Mouse (Mus musculus) midbrain, embryonic 16.5 days (tissue): Measurements from ENCODE around the gene Ficd. TPM values are rescaled to one million over a fixed set of nuclear protein-coding genes. Genes with fewer than 3 reads are reported as not detected.
A peak's percentile ranks its signal among the peaks of the same experiment; 100 is the strongest.

Source experiments
- ATAC-seq: fragments of 200-750 bp; cut with Nextera tagmentation; 2 replicates; pipeline ENCODE4 v1.8.0; 2017; ENCODE audit warnings: moderate TSS enrichment
- H3K27ac ChIP-seq: fragments of 300-500 bp; sonication (generic); 2 replicates; pipeline ENCODE4 v1.5.1; 2014; ENCODE audit warnings: mild to moderate bottlenecking, low read length, mixed read lengths
- H3K27me3 ChIP-seq: fragments of 300-500 bp; sonication (generic); 2 replicates; pipeline ENCODE4 v1.6.1; 2014; ENCODE audit warnings: low read depth, low read length, mixed read lengths; ENCODE audit not compliant: control insufficient read depth, insufficient read depth
- H3K36me3 ChIP-seq: fragments of 300-500 bp; sonication (generic); 2 replicates; pipeline ENCODE4 v1.6.1; 2014; ENCODE audit warnings: mild to moderate bottlenecking, low read length, moderate library complexity, mixed read lengths; ENCODE audit not compliant: control insufficient read depth, insufficient read depth
- H3K4me1 ChIP-seq: fragments of 300-500 bp; sonication (generic); 2 replicates; pipeline ENCODE4 v1.6.1; 2014; ENCODE audit warnings: mild to moderate bottlenecking, low read length, mixed read lengths; ENCODE audit not compliant: control insufficient read depth, insufficient read depth
- H3K4me2 ChIP-seq: fragments of 300-500 bp; sonication (generic); 2 replicates; pipeline ENCODE4 v1.6.1; 2014; ENCODE audit warnings: mild to moderate bottlenecking, low read length, mixed read lengths
- H3K4me3 ChIP-seq: fragments of 300-500 bp; sonication (generic); 2 replicates; pipeline ENCODE4 v1.5.1; 2014; ENCODE audit warnings: low read depth, mild to moderate bottlenecking, low read length, moderate library complexity, mixed read lengths
- H3K9ac ChIP-seq: fragments of 300-500 bp; sonication (generic); 2 replicates; pipeline ENCODE4 v1.6.1; 2014; ENCODE audit warnings: low read depth, low read length, mixed read lengths
- H3K9me3 ChIP-seq: fragments of 300-500 bp; sonication (generic); replicated peaks from 2 replicates; pipeline ENCODE4 v1.6.1; 2014; ENCODE audit warnings: mild to moderate bottlenecking, low read length, mixed read lengths; ENCODE audit not compliant: control insufficient read depth, poor library complexity, severe bottlenecking
- WGBS: fragments of 180-500 bp; shearing (Covaris S2); extraction: QIAGEN DNeasy Blood & Tissue Kit; methylation state at CpG from one replicate; pipeline ENCODE4 v1.1.7; 2014; 5-methylcytosine and 5-hydroxymethylcytosine counted together
- polyA plus RNA-seq: library from polyadenylated mRNA; unstranded; fragments of >200 nt; fragmentation: Nextera tagmentation; extraction: Ambion mirVana; gene quantifications from 2 replicates; pipeline ENCODE4 v1.2.1, GENCODE M21; 2015

Gene Ficd
- 9.4 and 10.9 TPM in 2 replicates for polyA plus RNA-seq

DNA sequence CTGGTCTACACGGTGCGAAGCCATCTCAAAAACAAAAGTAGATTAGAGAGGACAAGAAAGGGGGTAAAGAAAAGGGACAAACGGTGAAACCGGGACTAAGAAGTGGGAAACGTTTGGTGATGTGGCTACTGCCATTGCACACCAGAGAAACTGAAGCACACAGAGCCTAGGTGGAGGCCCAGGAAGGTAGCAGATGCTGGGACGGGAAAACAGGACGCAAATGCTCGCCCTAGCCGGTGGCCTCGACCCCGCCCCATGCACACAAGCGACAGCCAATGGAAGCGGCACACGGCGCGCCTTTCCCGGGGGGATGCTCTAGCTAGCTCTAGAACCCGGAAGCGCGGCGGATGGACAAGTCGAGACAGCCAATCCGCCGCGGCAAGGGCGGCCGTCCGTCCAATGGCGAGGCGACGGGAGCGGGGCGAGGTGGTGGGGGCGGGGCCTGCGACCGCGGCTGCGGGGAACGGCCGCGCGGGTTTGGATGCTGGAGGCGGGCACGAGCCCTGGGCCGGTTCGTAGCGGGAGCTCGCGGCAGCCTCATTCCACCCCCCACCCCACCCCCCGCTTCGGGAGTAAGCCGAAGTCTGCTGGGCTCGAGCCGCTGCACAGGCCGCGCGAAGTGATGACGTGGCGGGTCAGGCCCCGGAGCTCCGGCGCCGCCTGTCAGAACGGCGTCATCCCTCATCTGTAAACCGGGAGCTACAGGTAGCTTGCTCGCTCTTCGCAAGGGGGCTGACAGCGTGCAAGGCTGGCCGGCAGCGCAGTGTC lies at the start of gene Ficd:
Ficd (plus strand) TSS at position 459 of the 768 bp plus-strand sequence.
- Histone ChIP-seq H3K27me3 (no peaks in the 10 kb centered on the region), H3K4me1 (peaks cover 27% of the 10 kb centered on the region), H3K4me3 (peak within 1 kb of the TSS; percentile 65), H3K9me3 (no peaks in the 10 kb centered on the region), H3K9ac (peak within 1 kb of the TSS; percentile 80), H3K4me2 (peak within 1 kb of the TSS; percentile 83), H3K36me3 (peaks cover 19% of the 10 kb centered on the region), H3K27ac (peak within 1 kb of the TSS; percentile 96)
- peak; percentile 96 for ATAC-seq
- under 1% methylated on average over 67 of the region's 71 CpGs for WGBS

DNA sequence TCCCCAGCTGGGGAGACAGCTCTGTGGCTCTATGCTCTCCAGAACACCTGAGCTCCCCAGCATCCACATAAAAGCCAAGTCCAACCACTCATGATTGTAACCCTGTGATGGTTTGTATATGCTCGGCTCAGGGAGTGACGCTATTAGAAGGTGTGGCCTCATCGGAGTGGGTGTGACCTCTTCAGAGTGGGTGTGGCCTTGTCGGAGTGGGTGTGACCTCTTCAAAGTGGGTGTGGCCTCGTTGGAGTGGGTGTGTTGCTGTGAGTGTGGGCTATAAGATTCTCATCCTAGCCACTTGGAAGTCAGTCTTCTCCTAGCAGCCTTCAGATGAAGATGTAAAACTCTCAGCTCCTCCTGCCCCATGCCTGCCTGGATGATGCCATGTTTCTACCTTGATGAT lies 48.1 kb upstream of the Ficd start:
- ATAC-seq, result no peak
- no peaks in the 10 kb centered on the region for H3K9me3 ChIP-seq
- 81% methylated on average over 5 of the region's 5 CpGs for WGBS
- no peak overlapping the region for H3K4me2 ChIP-seq
- H3K27ac ChIP-seq, result no peak overlapping the region
- no peak overlapping the region for H3K4me3 ChIP-seq
- no peak overlapping the region for H3K9ac ChIP-seq
- H3K27me3 ChIP-seq, result no peaks in the 10 kb centered on the region
- H3K36me3 ChIP-seq, result no peaks in the 10 kb centered on the region
- H3K4me1 ChIP-seq, result peaks cover 13% of the 10 kb centered on the region

DNA sequence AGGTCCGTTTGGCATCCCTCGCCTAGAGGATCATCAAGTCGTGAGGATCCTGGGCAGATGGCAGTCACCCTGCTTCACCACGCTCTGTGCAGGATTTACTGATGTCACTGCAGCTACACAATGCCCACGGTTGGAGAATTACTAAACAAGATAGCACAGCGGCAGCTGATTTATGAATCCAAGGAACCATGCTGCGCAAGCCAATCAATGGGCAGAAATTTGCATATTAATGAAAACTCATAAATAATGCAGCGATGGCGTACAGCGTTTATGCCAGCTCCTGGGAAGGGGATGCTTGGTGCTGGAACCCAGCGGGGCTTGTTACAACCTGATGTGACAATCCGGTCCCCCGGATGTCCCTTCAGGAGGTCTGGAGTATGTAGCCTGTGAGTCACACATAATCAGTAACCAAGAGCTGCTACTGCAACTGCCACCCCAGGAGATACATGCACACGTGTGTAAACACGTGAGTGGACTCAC lies 45.5 kb upstream of the Ficd start:
- Histone ChIP-seq H3K9me3 (no peaks in the 10 kb centered on the region), H3K27me3 (no peaks in the 10 kb centered on the region), H3K4me3 (no peak overlapping the region), H3K9ac (0 out of 2 replicates have a peak overlapping the region, but pooled peaks have one; percentile 4), H3K4me1 (peaks cover 19% of the 10 kb centered on the region), H3K27ac (peak overlapping the region; percentile 51; the same call in 1 of the 2 replicates), H3K36me3 (no peaks in the 10 kb centered on the region), H3K4me2 (peak overlapping the region; percentile 30)
- ATAC-seq, result peak; percentile 64
- 35% methylated on average over 15 of the region's 15 CpGs for WGBS

DNA sequence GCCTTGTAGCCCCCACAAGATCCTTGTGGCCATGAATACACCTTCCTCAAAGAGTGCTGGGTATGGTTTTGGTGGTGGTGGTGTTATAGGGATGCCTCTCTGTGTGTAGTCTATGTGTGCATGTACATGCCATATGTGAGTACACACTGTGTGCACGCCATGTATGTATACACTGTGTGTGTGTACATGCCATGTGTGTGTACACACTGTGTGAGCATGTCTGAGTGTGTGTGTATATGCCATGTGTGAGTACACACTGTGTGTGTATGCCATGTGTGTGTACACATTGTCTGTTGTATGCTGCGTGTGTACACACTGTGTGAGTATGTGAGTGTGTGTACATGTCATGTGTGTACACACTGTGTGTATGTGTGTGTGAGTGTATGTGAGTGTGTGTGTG lies 44.7 kb upstream of the Ficd start:
- H3K9me3 ChIP-seq, result no peaks in the 10 kb centered on the region
- H3K27me3 ChIP-seq, result no peaks in the 10 kb centered on the region
- no peak overlapping the region for H3K27ac ChIP-seq
- no peak overlapping the region for H3K4me3 ChIP-seq
- H3K4me2 ChIP-seq, result no peak overlapping the region
- no peak overlapping the region for H3K9ac ChIP-seq
- ATAC-seq, result peak; percentile 41; the same call in 1 of the 2 replicates
- peaks cover 19% of the 10 kb centered on the region for H3K4me1 ChIP-seq
- no peaks in the 10 kb centered on the region for H3K36me3 ChIP-seq
- WGBS, result 91% methylated on average over 2 of the region's 2 CpGs

DNA sequence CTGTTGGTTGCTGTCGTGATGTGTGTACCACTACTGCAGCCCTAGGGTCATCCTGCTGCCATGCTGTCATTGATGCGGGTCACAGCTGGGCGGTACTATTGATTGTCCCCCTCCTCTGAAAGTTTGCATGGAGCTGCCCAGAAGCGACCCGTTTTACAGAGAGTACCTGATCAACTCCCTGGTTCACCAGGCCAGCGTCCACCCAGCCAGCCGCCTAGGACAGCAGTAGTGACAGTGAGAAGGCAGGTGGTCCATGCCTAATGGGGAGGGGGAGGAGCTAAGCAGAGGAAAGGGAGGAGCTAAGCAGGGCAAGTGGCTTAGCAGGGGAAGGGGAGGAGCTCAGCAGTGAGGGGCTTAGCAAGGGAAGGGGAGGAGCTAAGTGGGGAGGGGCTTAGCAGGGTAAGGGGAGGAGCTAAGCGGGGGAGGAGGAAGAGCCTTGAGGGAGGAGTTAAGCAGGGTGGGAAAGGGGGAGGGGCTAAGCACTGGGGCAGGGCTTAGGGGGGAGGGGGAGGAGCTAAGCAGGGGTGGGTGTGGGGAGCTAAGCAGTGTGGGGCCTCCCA lies 42.3 kb upstream of the Ficd start:
- Histone ChIP-seq H3K36me3 (no peaks in the 10 kb centered on the region), H3K4me3 (no peak overlapping the region), H3K4me2 (no peak overlapping the region), H3K27me3 (no peaks in the 10 kb centered on the region), H3K4me1 (peaks cover 19% of the 10 kb centered on the region), H3K9me3 (no peaks in the 10 kb centered on the region), H3K9ac (no peak overlapping the region), H3K27ac (no peak overlapping the region)
- 88% methylated on average over 8 of the region's 8 CpGs for WGBS
- ATAC-seq, result no peak

DNA sequence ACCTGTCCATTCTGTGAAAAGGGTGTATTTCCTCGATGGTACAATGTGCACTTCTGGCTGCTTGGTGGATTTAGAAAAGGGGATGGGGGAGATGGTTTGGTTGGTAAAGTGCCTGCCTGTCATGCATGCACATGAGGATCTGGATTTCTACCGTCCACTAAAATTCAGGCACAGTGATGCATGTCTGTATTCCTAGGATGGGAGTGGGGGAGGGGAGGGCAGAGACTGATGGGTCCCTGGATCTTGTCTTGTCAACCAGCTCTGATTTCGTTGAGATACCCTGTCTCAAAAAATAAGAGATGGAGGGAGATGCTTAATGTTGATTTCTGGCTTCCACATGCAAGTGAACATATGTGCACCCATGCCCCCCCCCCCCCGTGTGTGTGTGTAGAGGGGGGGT lies 41.6 kb upstream of the Ficd start:
- Histone ChIP-seq H3K27me3 (no peaks in the 10 kb centered on the region), H3K36me3 (no peaks in the 10 kb centered on the region), H3K9ac (no peak overlapping the region), H3K9me3 (no peaks in the 10 kb centered on the region), H3K4me2 (no peak overlapping the region), H3K27ac (peak overlapping the region; percentile 53; the same call in 1 of the 2 replicates), H3K4me3 (no peak overlapping the region), H3K4me1 (peaks cover 17% of the 10 kb centered on the region)
- WGBS, result 67% methylated on average over 4 of the region's 4 CpGs
- no peak for ATAC-seq

DNA sequence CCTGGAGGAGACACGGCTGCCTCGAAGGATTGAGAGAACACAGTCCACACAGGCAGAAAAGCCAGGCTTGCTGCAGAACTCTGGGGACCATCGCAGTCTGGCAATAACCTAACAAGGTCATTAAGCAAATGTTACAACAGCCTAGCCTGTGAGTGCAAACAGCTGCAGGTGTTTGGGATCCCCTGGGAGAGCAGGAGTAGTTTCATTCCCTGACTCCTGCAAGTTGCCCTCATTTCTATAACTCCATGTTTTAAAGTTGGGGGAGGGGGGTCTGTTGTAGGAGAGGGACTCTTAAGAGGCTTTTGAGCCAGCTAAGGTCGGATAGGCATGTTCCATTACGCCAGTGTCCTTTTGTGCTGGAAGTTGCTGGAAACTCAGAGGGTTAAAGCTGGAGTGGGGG lies 41.2 kb upstream of the Ficd start:
- H3K27me3 ChIP-seq, result no peaks in the 10 kb centered on the region
- H3K4me3 ChIP-seq, result no peak overlapping the region
- ATAC-seq, result no peak
- no peak overlapping the region for H3K4me2 ChIP-seq
- peaks cover 17% of the 10 kb centered on the region for H3K4me1 ChIP-seq
- H3K9me3 ChIP-seq, result no peaks in the 10 kb centered on the region
- 40% methylated on average over 5 of the region's 5 CpGs for WGBS
- no peak overlapping the region for H3K9ac ChIP-seq
- H3K36me3 ChIP-seq, result no peaks in the 10 kb centered on the region
- H3K27ac ChIP-seq, result peak overlapping the region; percentile 53

DNA sequence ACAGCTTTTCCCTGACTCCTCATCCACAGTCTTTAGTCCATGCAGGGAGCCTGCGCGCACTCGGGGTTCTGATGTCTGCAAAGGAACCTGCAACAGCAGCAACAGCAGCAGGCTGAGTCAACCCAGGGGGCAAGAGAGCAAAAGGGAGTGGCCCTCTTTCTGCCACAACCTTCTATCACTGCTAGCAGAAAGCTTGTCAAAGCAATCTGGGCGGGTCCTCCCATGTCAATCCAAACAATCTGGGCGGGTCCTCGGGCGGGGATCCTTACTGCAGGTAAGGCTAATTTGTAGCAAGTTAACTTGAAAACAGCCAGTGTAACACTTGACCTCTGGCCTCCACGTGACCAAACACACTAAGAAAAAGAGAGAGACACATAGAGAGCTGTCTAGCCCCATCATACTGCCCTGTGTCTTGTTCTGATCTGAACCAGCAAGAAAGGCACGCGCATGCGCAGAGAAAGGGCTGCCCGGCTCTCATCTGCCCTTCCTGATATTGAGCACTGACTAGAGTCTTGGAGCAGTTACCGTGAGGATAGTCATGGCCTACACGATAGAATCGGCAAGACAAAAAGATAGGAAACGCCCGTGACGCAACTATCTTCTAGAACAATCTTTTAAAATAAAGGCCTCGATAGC lies 35.1 kb upstream of the Ficd start:
- Histone ChIP-seq H3K4me1 (peaks cover 19% of the 10 kb centered on the region), H3K4me2 (no peak overlapping the region), H3K27ac (no peak overlapping the region), H3K4me3 (no peak overlapping the region), H3K36me3 (no peaks in the 10 kb centered on the region), H3K9me3 (no peaks in the 10 kb centered on the region), H3K9ac (no peak overlapping the region), H3K27me3 (no peaks in the 10 kb centered on the region)
- 84% methylated on average over 19 of the region's 19 CpGs for WGBS
- no peak for ATAC-seq
